Mouse (Mus musculus) midbrain, postnatal 0 days (tissue): ENCODE data around the gene Bsn. TPM values are rescaled to one million over a fixed set of nuclear protein-coding genes. Genes with fewer than 3 reads are reported as not detected.

Source experiments
- ATAC-seq: fragments of 200-750 bp; cut with Nextera tagmentation; 2 replicates; pipeline ENCODE4 v1.8.0; 2017; ENCODE audit warnings: moderate number of reproducible peaks, mild to moderate bottlenecking, moderate TSS enrichment, moderate library complexity; ENCODE audit not compliant: low FRiP score
- DNase-seq: peaks from one replicate; pipeline ENCODE4 v3.0.0-alpha.2; 2015; ENCODE audit warnings: low spot score
- H3K27ac ChIP-seq: fragments of 300-500 bp; sonication (generic); 2 replicates; pipeline ENCODE4 v1.5.1; 2014; ENCODE audit warnings: low read depth, mild to moderate bottlenecking, low read length, mixed read lengths
- H3K27me3 ChIP-seq: fragments of 300-500 bp; sonication (generic); 2 replicates; pipeline ENCODE4 v1.6.1; 2014; ENCODE audit warnings: low read length, control low read depth, mixed read lengths; ENCODE audit not compliant: insufficient read depth
- H3K36me3 ChIP-seq: fragments of 300-500 bp; sonication (generic); 2 replicates; pipeline ENCODE4 v1.6.1; 2014; ENCODE audit warnings: low read length, control low read depth, mixed read lengths; ENCODE audit not compliant: insufficient read depth
- H3K4me1 ChIP-seq: fragments of 300-500 bp; sonication (generic); 2 replicates; pipeline ENCODE4 v1.6.1; 2014; ENCODE audit warnings: mild to moderate bottlenecking, control low read depth, antibody characterized with exemption, low read length, mixed read lengths; ENCODE audit not compliant: insufficient read depth
- H3K4me2 ChIP-seq: fragments of 300-500 bp; sonication (generic); 2 replicates; pipeline ENCODE4 v1.6.1; 2014; ENCODE audit warnings: low read depth, mild to moderate bottlenecking, low read length, mixed read lengths; ENCODE audit not compliant: poor library complexity, severe bottlenecking
- H3K4me3 ChIP-seq: fragments of 300-500 bp; sonication (generic); 2 replicates; pipeline ENCODE4 v1.5.1; 2014; ENCODE audit warnings: low read depth, mild to moderate bottlenecking, low read length, moderate library complexity
- H3K9ac ChIP-seq: fragments of 300-500 bp; sonication (generic); replicated peaks from 2 replicates; pipeline ENCODE4 v1.6.1; 2014; ENCODE audit warnings: mild to moderate bottlenecking, low read length, moderate library complexity, mixed read lengths; ENCODE audit not compliant: poor library complexity, severe bottlenecking
- H3K9me3 ChIP-seq: fragments of 300-500 bp; sonication (generic); 2 replicates; pipeline ENCODE4 v1.6.1; 2016; ENCODE audit warnings: low read length, control low read depth
- CTCF ChIP-seq: IDR thresholded peaks from 2 replicates; pipeline ENCODE4 v1.5.1; 2016; ENCODE audit warnings: antibody characterized with exemption, mild to moderate bottlenecking
- WGBS: fragments of 180-500 bp; shearing (Covaris S2); extraction: QIAGEN DNeasy Blood & Tissue Kit; methylation state at CpG from one replicate; pipeline ENCODE4 v1.1.7; 2014; 5-methylcytosine and 5-hydroxymethylcytosine counted together
- polyA plus RNA-seq: library from polyadenylated mRNA; unstranded; fragments of >200 nt; fragmentation: Nextera tagmentation; extraction: Ambion mirVana; gene quantifications from 2 replicates; pipeline ENCODE4 v1.2.1, GENCODE M21; 2015
- total RNA-seq: library from RNA; depleted of rRNA; stranded (reverse); fragments of >200 nt; gene quantifications from 2 replicates; pipeline ENCODE4 v1.2.3, GENCODE M21; 2014

The Bsn gene
- total and polyA plus RNA-seq, 2 experiments from 2014 or later = 7.7 to 60.6 TPM

- ATAC-seq = no peak
- TF ChIP-seq CTCF = no peak
- 81% methylated on average over 2 of the region's 2 CpGs for WGBS
Observed at GRCm38 (mm10) chr9:108143470-108143869, 46.7 kb downstream of the Bsn start.

DNA sequence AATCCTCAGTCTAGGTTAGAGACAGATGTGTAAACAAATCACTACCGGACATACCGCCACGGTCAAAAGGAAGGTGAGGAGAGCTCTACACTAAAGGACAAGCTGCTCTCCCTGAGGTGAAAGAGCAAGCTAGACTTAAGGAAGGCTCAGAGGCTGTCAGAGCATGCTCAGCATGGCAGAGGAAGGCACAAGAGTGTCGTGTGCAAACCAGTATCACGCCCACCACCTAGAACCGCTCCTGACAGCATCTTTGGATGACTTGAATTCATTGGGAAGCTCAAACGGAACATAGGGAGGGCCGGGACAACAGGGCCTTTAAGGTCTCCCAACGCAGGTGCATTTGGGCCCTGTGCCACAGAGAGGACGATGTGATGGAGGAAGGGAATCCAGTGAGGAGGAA, 48.8 kb downstream of the Bsn start:
- H3K27ac ChIP-seq = no peak overlapping the region
- no peak overlapping the region for H3K9ac ChIP-seq
- no peak for TF ChIP-seq CTCF
- no peaks in the 10 kb centered on the region for H3K9me3 ChIP-seq
- H3K4me3 ChIP-seq = no peak overlapping the region
- ATAC-seq = no peak
- DNase-seq = no peak
- no peaks in the 10 kb centered on the region for H3K4me1 ChIP-seq
- WGBS = 85% methylated on average over 10 of the region's 10 CpGs
- no peaks in the 10 kb centered on the region for H3K27me3 ChIP-seq
- peaks cover 14% of the 10 kb centered on the region for H3K36me3 ChIP-seq
- H3K4me2 ChIP-seq = no peak overlapping the region

More at GRCm38 (mm10) chr9:108143470-108143869, 46.7 kb downstream of the Bsn start:
- Histone ChIP-seq H3K36me3 (peaks cover 10% of the 10 kb centered on the region), H3K27ac (no peak overlapping the region), H3K4me1 (no peaks in the 10 kb centered on the region), H3K9me3 (no peaks in the 10 kb centered on the region), H3K9ac (no peak overlapping the region), H3K4me2 (no peak overlapping the region), H3K4me3 (no peak overlapping the region), H3K27me3 (no peaks in the 10 kb centered on the region)
- no peak for DNase-seq

- DNase-seq (peak; percentile 5), ATAC-seq (no peak)
- Histone ChIP-seq H3K36me3 (peaks cover 14% of the 10 kb centered on the region), H3K4me1 (no peaks in the 10 kb centered on the region), H3K9me3 (no peaks in the 10 kb centered on the region), H3K9ac (no peak overlapping the region), H3K27ac (no peak overlapping the region), H3K27me3 (no peaks in the 10 kb centered on the region), H3K4me2 (no peak overlapping the region), H3K4me3 (no peak overlapping the region)
- 81% methylated on average over 7 of the region's 7 CpGs for WGBS
- peak; percentile 49 for TF ChIP-seq CTCF
Observed at GRCm38 (mm10) chr9:108139963-108140695, 50.1 kb downstream of the Bsn start.

GRCm38 (mm10) chr9:108139169-108139962, 50.8 kb downstream of the Bsn start:
- no peak overlapping the region for H3K4me3 ChIP-seq
- H3K9me3 ChIP-seq = no peaks in the 10 kb centered on the region
- no peak overlapping the region for H3K9ac ChIP-seq
- H3K27me3 ChIP-seq = no peaks in the 10 kb centered on the region
- H3K4me2 ChIP-seq = no peak overlapping the region
- H3K36me3 ChIP-seq = peaks cover 14% of the 10 kb centered on the region
- ATAC-seq (no peak), DNase-seq (peak; percentile 73)
- H3K4me1 ChIP-seq = no peaks in the 10 kb centered on the region
- H3K27ac ChIP-seq = no peak overlapping the region
- TF ChIP-seq CTCF = no peak
- whole genome bisulfite sequencing = 85% methylated on average over 17 of the region's 17 CpGs

DNA sequence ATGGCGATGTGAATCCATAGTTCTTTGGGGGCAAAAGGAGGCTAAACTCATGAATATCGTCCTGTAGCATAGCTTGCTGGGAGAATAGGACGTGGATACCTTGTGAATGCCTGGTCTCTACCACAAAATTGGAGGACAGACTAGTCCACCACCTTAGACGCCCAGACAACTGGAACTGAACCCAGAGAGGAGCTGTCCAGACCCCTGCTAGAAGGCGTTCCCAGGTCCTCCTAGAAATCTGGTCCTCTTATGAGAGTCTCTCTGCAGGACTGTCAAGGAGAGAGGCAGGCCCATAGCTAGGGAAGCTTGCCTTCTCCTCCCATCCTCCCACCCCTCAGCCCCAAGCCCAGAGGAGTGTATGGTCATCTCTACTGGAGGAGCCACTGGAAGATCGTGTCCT, 52.1 kb downstream of the Bsn start:
- DNase-seq = no peak
- ATAC-seq = no peak
- TF ChIP-seq CTCF = no peak
- no peak overlapping the region for H3K4me2 ChIP-seq
- H3K4me3 ChIP-seq = no peak overlapping the region
- no peaks in the 10 kb centered on the region for H3K27me3 ChIP-seq
- peaks cover 14% of the 10 kb centered on the region for H3K36me3 ChIP-seq
- H3K9ac ChIP-seq = no peak overlapping the region
- no peaks in the 10 kb centered on the region for H3K9me3 ChIP-seq
- no peak overlapping the region for H3K27ac ChIP-seq
- WGBS = 83% methylated on average over 6 of the region's 6 CpGs
- no peaks in the 10 kb centered on the region for H3K4me1 ChIP-seq

DNA sequence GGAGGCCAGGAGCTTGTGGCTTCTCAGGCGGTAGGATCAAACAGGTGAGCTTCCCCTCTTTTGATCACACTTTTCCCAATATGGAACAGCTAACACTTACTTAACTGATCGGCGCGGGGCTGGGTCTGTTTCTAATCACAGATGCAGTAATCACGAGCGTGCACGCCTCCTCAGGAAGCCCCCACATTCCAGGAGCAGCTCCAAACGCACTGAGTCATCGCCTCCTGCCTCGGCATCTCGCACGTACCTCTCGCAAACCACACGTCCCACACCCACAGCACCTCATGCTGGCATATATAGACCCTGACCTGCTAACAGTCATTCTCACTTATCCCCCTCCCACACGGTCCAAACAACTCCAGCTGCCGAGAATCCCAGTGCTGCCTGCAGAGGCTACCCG, 52.7 kb downstream of the Bsn start:
- ATAC-seq (no peak), DNase-seq (no peak)
- H3K27ac ChIP-seq = no peak overlapping the region
- H3K4me3 ChIP-seq = no peak overlapping the region
- H3K9me3 ChIP-seq = no peaks in the 10 kb centered on the region
- H3K9ac ChIP-seq = no peak overlapping the region
- no peaks in the 10 kb centered on the region for H3K4me1 ChIP-seq
- WGBS = 78% methylated on average over 17 of the region's 17 CpGs
- H3K27me3 ChIP-seq = no peaks in the 10 kb centered on the region
- H3K36me3 ChIP-seq = peaks cover 14% of the 10 kb centered on the region
- no peak for TF ChIP-seq CTCF
- no peak overlapping the region for H3K4me2 ChIP-seq
